Mouse (Mus musculus): Measurements from ENCODE around the gene Osbpl3. TPM values are rescaled to one million over a fixed set of nuclear protein-coding genes. Genes with fewer than 3 reads are reported as not detected.

Gene Osbpl3
- polyA plus RNA-seq, 1 experiment from 2014 or later, result 9.3 TPM

GRCm38 (mm10) chr6:50336376-50336775 lies 119.6 kb downstream of the Osbpl3 start:
- no peaks in the 10 kb centered on the region for H3K9me3 ChIP-seq (replicated peaks; ENCODE audit: control insufficient read depth, low read length)
- H3K27ac ChIP-seq (ENCODE audit: low read depth, low read length), result 0 out of 2 replicates have a peak overlapping the region, but pooled peaks have one; percentile 83
- no peaks in the 10 kb centered on the region for H3K27me3 ChIP-seq (ENCODE audit: control insufficient read depth, insufficient read depth, low read length)
- no peak overlapping the region for H3K4me2 ChIP-seq
- no peaks in the 10 kb centered on the region for H3K36me3 ChIP-seq (ENCODE audit: control insufficient read depth, insufficient read depth, low read length)
- no peak overlapping the region for H3K4me3 ChIP-seq (ENCODE audit: low read depth, low read length)
- WGBS (ENCODE audit: insufficient replicate concordance), result 74% methylated on average over 2 of the region's 2 CpGs
- no peak overlapping the region for H3K9ac ChIP-seq (ENCODE audit: low read depth, low read length)
- ATAC-seq (replicated peaks; ENCODE audit: insufficient number of reproducible peaks, low FRiP score, low TSS enrichment), result no peak
- peaks cover 7% of the 10 kb centered on the region; the same call in 1 of the 2 replicates for H3K4me1 ChIP-seq (ENCODE audit: control insufficient read depth, insufficient read depth, low read length)

GRCm38 (mm10) chr6:50334846-50335821 lies 120.9 kb downstream of the Osbpl3 start:
- Histone ChIP-seq H3K4me3 (ENCODE audit: low read depth, low read length) (no peak overlapping the region), H3K4me2 (no peak overlapping the region), H3K9me3 (replicated peaks; ENCODE audit: control insufficient read depth, low read length) (no peaks in the 10 kb centered on the region), H3K27me3 (ENCODE audit: control insufficient read depth, insufficient read depth, low read length) (no peaks in the 10 kb centered on the region), H3K4me1 (ENCODE audit: control insufficient read depth, insufficient read depth, low read length) (peaks cover 7% of the 10 kb centered on the region; the same call in 1 of the 2 replicates), H3K27ac (ENCODE audit: low read depth, low read length) (no peak overlapping the region), H3K9ac (ENCODE audit: low read depth, low read length) (no peak overlapping the region), H3K36me3 (ENCODE audit: control insufficient read depth, insufficient read depth, low read length) (no peaks in the 10 kb centered on the region)
- 81% methylated on average over 15 of the region's 15 CpGs for WGBS (ENCODE audit: insufficient replicate concordance)
- no peak for ATAC-seq (replicated peaks; ENCODE audit: insufficient number of reproducible peaks, low FRiP score, low TSS enrichment)

DNA sequence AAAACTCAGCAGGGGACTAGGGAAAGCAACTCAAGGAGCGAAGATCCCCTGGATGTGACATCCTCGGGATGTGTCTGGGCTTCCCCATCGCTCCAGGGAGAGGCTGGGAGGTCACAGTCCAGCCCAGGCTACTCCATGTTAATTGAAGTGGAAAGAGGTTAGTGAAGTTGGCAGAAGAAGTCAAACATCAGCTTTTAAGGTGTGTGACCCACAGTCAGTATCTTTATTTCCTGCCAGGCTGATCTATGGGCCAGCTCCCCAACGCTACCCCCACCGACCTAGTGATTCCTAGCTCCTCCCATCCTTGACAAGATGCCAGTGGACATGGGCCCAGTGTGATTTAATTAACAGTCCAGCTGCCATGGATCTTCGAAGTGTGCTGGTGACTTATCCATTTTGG lies 122.7 kb downstream of the Osbpl3 start:
- ATAC-seq (replicated peaks; ENCODE audit: insufficient number of reproducible peaks, low FRiP score, low TSS enrichment), result no peak
- no peak overlapping the region for H3K27ac ChIP-seq (ENCODE audit: low read depth, low read length)
- no peak overlapping the region for H3K4me3 ChIP-seq (ENCODE audit: low read depth, low read length)
- H3K9ac ChIP-seq (ENCODE audit: low read depth, low read length), result no peak overlapping the region
- 79% methylated on average over 6 of the region's 6 CpGs for WGBS (ENCODE audit: insufficient replicate concordance)
- no peaks in the 10 kb centered on the region for H3K36me3 ChIP-seq (ENCODE audit: control insufficient read depth, insufficient read depth, low read length)
- peaks cover 11% of the 10 kb centered on the region; the same call in 1 of the 2 replicates for H3K4me1 ChIP-seq (ENCODE audit: control insufficient read depth, insufficient read depth, low read length)
- no peaks in the 10 kb centered on the region for H3K9me3 ChIP-seq (replicated peaks; ENCODE audit: control insufficient read depth, low read length)
- H3K4me2 ChIP-seq, result no peak overlapping the region
- no peaks in the 10 kb centered on the region for H3K27me3 ChIP-seq (ENCODE audit: control insufficient read depth, insufficient read depth, low read length)

DNA sequence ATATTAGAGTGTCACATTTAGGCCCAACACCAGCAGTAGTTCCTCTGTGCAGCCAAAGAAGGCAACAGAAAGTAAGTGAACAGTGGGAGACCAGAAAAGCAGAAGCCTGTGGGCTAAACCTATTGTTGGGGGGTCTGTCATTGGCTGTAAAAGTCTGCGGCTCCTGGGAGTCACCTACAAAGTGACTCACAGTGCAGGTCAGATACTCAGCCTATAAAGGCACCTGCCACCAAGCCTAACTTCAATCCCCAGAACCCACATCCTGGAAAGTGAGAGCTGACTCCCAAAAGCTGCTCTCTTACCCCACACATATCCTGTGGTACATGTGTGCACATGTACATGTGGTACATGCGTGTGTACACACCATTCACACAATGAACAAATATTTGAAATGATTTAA lies 124.5 kb downstream of the Osbpl3 start:
- no peak overlapping the region for H3K27ac ChIP-seq (ENCODE audit: low read depth, low read length)
- H3K4me2 ChIP-seq, result no peak overlapping the region
- 95% methylated on average over 2 of the region's 2 CpGs for WGBS (ENCODE audit: insufficient replicate concordance)
- peaks cover 2% of the 10 kb centered on the region; the same call in 1 of the 2 replicates for H3K36me3 ChIP-seq (ENCODE audit: control insufficient read depth, insufficient read depth, low read length)
- H3K9me3 ChIP-seq (replicated peaks; ENCODE audit: control insufficient read depth, low read length), result no peaks in the 10 kb centered on the region
- 0 out of 2 replicates have a peak, but pooled peaks cover 3% of the 10 kb centered on the region for H3K4me1 ChIP-seq (ENCODE audit: control insufficient read depth, insufficient read depth, low read length)
- no peaks in the 10 kb centered on the region for H3K27me3 ChIP-seq (ENCODE audit: control insufficient read depth, insufficient read depth, low read length)
- ATAC-seq (replicated peaks; ENCODE audit: insufficient number of reproducible peaks, low FRiP score, low TSS enrichment), result no peak
- H3K4me3 ChIP-seq (ENCODE audit: low read depth, low read length), result no peak overlapping the region
- H3K9ac ChIP-seq (ENCODE audit: low read depth, low read length), result no peak overlapping the region

GRCm38 (mm10) chr6:50329380-50329779 lies 126.6 kb downstream of the Osbpl3 start:
- H3K27me3 ChIP-seq (ENCODE audit: control insufficient read depth, insufficient read depth, low read length), result no peaks in the 10 kb centered on the region

DNA sequence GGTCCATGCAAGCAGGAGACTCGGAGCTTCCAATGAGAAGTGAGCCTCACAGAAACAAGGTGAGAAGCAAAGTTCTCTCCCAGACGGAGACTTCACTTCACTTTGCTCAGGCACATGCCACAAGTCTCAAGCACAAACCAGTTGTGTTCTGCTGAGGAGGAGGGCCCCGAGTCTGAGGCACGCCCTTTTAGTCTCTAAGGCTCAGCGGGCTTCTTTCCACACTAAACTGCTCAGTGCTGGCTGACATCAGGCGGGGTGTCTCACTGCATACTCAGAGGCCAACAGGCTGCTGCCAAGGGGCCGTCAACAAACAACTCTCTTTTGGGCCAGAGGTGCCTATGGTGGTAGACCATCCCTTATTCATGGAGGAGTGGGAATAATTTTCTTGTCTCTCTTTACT lies 127.1 kb downstream of the Osbpl3 start:
- H3K27ac ChIP-seq (ENCODE audit: low read depth, low read length), result no peak overlapping the region
- H3K9ac ChIP-seq (ENCODE audit: low read depth, low read length), result no peak overlapping the region; the same call in 1 of the 2 replicates
- no peak overlapping the region for H3K4me3 ChIP-seq (ENCODE audit: low read depth, low read length)
- ATAC-seq (replicated peaks; ENCODE audit: insufficient number of reproducible peaks, low FRiP score, low TSS enrichment), result no peak
- H3K36me3 ChIP-seq (ENCODE audit: control insufficient read depth, insufficient read depth, low read length), result peaks cover 2% of the 10 kb centered on the region; the same call in 1 of the 2 replicates
- H3K4me2 ChIP-seq, result no peak overlapping the region
- WGBS (ENCODE audit: insufficient replicate concordance), result 38% methylated on average over 7 of the region's 7 CpGs
- no peaks in the 10 kb centered on the region for H3K9me3 ChIP-seq (replicated peaks; ENCODE audit: control insufficient read depth, low read length)
- H3K4me1 ChIP-seq (ENCODE audit: control insufficient read depth, insufficient read depth, low read length), result peaks cover 16% of the 10 kb centered on the region
- no peaks in the 10 kb centered on the region for H3K27me3 ChIP-seq (ENCODE audit: control insufficient read depth, insufficient read depth, low read length)

More at GRCm38 (mm10) chr6:50329380-50329779, 126.6 kb downstream of the Osbpl3 start:
- Histone ChIP-seq H3K4me3 (ENCODE audit: low read depth, low read length) (no peak overlapping the region), H3K9ac (ENCODE audit: low read depth, low read length) (no peak overlapping the region), H3K36me3 (ENCODE audit: control insufficient read depth, insufficient read depth, low read length) (peaks cover 2% of the 10 kb centered on the region; the same call in 1 of the 2 replicates), H3K4me2 (no peak overlapping the region), H3K4me1 (ENCODE audit: control insufficient read depth, insufficient read depth, low read length) (peaks cover 16% of the 10 kb centered on the region), H3K27ac (ENCODE audit: low read depth, low read length) (no peak overlapping the region), H3K9me3 (replicated peaks; ENCODE audit: control insufficient read depth, low read length) (no peaks in the 10 kb centered on the region)
- no peak for ATAC-seq (replicated peaks; ENCODE audit: insufficient number of reproducible peaks, low FRiP score, low TSS enrichment)
- WGBS (ENCODE audit: insufficient replicate concordance), result 74% methylated on average over 8 of the region's 8 CpGs

DNA sequence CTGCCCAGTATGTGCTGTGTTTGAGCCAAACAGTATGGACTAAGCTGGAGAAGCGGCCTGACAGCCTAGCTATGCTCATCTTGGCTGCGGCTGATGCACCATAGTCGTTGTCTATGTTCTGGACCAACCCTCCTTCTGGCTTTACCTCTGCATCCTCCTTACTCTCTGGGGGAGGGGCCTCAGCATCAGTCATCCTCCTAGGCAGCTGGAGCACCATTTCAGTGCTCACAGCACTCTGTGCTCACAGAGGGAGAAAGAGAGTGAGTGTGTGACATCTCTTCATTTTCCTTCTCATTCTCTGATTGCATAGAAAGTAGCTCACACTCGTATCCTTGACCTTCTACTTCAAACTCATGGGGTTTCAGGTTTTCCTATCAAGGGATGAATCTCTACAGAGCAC lies 129.8 kb downstream of the Osbpl3 start:
- Histone ChIP-seq H3K4me2 (no peak overlapping the region), H3K36me3 (ENCODE audit: control insufficient read depth, insufficient read depth, low read length) (peaks cover 4% of the 10 kb centered on the region), H3K4me3 (ENCODE audit: low read depth, low read length) (no peak overlapping the region), H3K27ac (ENCODE audit: low read depth, low read length) (no peak overlapping the region), H3K27me3 (ENCODE audit: control insufficient read depth, insufficient read depth, low read length) (no peaks in the 10 kb centered on the region), H3K4me1 (ENCODE audit: control insufficient read depth, insufficient read depth, low read length) (peaks cover 16% of the 10 kb centered on the region), H3K9ac (ENCODE audit: low read depth, low read length) (no peak overlapping the region), H3K9me3 (replicated peaks; ENCODE audit: control insufficient read depth, low read length) (no peaks in the 10 kb centered on the region)
- no peak for ATAC-seq (replicated peaks; ENCODE audit: insufficient number of reproducible peaks, low FRiP score, low TSS enrichment)
- 77% methylated on average over 4 of the region's 4 CpGs for WGBS (ENCODE audit: insufficient replicate concordance)

DNA sequence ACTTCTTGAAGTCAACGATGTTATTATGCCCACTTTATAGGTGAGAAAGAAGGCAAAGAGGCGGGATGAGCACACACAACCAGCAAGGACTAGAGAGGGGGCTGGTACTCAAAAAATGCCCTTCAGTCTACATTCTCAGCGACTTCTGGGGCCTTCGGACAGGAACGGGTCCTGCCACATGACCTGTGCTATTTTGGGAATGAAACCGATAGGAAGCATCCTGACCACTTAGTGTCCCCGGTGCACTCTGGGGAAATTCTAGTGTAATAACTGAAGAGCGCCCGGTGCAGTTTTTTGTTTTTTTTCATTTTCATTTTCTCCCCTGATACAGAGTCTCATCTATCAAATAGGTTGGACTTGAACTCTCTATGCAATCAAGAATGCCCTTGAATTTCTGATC lies 130.5 kb downstream of the Osbpl3 start:
- H3K36me3 ChIP-seq (ENCODE audit: control insufficient read depth, insufficient read depth, low read length), result peaks cover 7% of the 10 kb centered on the region
- H3K4me1 ChIP-seq (ENCODE audit: control insufficient read depth, insufficient read depth, low read length), result peaks cover 16% of the 10 kb centered on the region
- H3K27me3 ChIP-seq (ENCODE audit: control insufficient read depth, insufficient read depth, low read length), result no peaks in the 10 kb centered on the region
- no peak for ATAC-seq (replicated peaks; ENCODE audit: insufficient number of reproducible peaks, low FRiP score, low TSS enrichment)
- no peak overlapping the region for H3K4me3 ChIP-seq (ENCODE audit: low read depth, low read length)
- no peak overlapping the region for H3K9ac ChIP-seq (ENCODE audit: low read depth, low read length)
- 46% methylated on average over 9 of the region's 9 CpGs for WGBS (ENCODE audit: insufficient replicate concordance)
- peak overlapping the region; percentile 66 for H3K27ac ChIP-seq (ENCODE audit: low read depth, low read length)
- no peaks in the 10 kb centered on the region for H3K9me3 ChIP-seq (replicated peaks; ENCODE audit: control insufficient read depth, low read length)
- H3K4me2 ChIP-seq, result no peak overlapping the region
